21 mouse cellular contexts compared by ENCODE assay signal in the genomic region with DNA sequence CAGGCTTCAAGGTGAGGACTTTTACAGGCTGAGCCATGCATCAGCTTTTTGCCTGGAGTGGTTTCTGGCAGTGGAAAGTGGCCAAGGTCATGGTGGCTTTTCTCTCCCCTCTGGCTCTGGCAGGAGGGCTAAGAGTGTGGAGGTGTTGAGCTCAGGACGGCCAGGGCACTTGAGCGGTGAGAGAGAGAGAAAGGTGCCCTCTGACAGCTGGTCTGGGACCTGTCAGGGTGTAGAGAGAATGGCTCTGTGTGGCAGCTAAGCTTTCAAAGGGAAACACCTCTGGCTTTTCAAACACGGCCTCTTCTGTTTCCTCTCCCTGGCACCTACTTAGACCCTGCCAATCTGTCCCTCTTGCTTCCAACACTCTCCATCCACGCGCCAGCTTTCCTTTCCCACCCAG.
DNase-seq lines count a peak whose midpoint lies in the region; ATAC-seq and TF ChIP-seq lines count a peak whose summit lies in the region.
"Had no signal": no experiment of that assay in that cellular context is flagged by ENCODE, and none has a peak within 500 bp of the region (broad histone marks: within the 10 kb centered on the region; RNA-seq: fewer than 3 reads in every experiment).

No protein-coding gene starts in this region.

- H3K4me3 ChIP-seq in limb, embryonic 11.5 days (ENCODE audit: low read depth, low read length), result no peak overlapping the region
- no peak overlapping the region for H3K4me3 ChIP-seq in limb, embryonic 10.5 days
- no peak overlapping the region for H3K4me3 ChIP-seq in heart, embryonic 11.5 days (ENCODE audit: low read depth, low read length)
- H3K4me3 ChIP-seq in midbrain, postnatal 0 days (ENCODE audit: low read depth, low read length), result no peak overlapping the region
- H3K4me3 ChIP-seq: embryonic facial prominence, embryonic 13.5 days; hindbrain, embryonic 13.5 days; liver, embryonic 15.5 days; megakaryocyte, embryonic 14.5 days; midbrain, embryonic 15.5 days had no signal

- no peak for TF ChIP-seq CTCF in midbrain, postnatal 0 days (IDR thresholded peaks at IDR 0.05)

- H3K4me2 ChIP-seq in limb, embryonic 11.5 days (ENCODE audit: low read depth, severe bottlenecking), result no peak overlapping the region
- no peak overlapping the region for H3K4me2 ChIP-seq in heart, embryonic 11.5 days
- H3K4me2 ChIP-seq in midbrain, postnatal 0 days (ENCODE audit: low read depth, low read length, poor library complexity, severe bottlenecking), result no peak overlapping the region
- H3K4me2 ChIP-seq: embryonic facial prominence, embryonic 13.5 days; hindbrain, embryonic 13.5 days; liver, embryonic 15.5 days; midbrain, embryonic 15.5 days had no signal

- ATAC-seq in limb, embryonic 11.5 days (ENCODE audit: insufficient number of reproducible peaks, low FRiP score, low TSS enrichment, low read depth), result no peak
- ATAC-seq in heart, embryonic 11.5 days (replicated peaks; ENCODE audit: insufficient number of reproducible peaks, low FRiP score, low TSS enrichment), result peak; percentile 82
- ATAC-seq in midbrain, postnatal 0 days (ENCODE audit: low FRiP score), result no peak
- ATAC-seq: lung, postnatal 0 days; midbrain, embryonic 15.5 days had no signal

- intact Hi-C loops in heart, postnatal 14 days (cut with DNase I), result no loop called here

- DNase-seq in limb, embryonic 11.5 days (ENCODE audit: low spot score), result peak; percentile 23
- no peak for DNase-seq in limb, embryonic 10.5 days (ENCODE audit: low spot score)
- peak; percentile 38 to 65 for DNase-seq in heart, postnatal 14 days
- no peak for DNase-seq in frontal cortex, postnatal 36 days (ENCODE audit: low spot score in 2 of 2)
- DNase-seq in midbrain, postnatal 0 days (ENCODE audit: low spot score), result no peak
- no peak for DNase-seq in embryo, embryonic 11 days
- DNase-seq: B cell, adult 2 months; cerebellum, adult 2 months; gastrocnemius, postnatal 25 days; kidney, adult 9 months; kidney, postnatal 36 days; left cerebral cortex, postnatal 4 days; retina, postnatal 1 day; thymus, postnatal 4 days had no signal

- no peaks in the 10 kb centered on the region for H3K36me3 ChIP-seq in limb, embryonic 11.5 days (ENCODE audit: control insufficient read depth, insufficient read depth, low read length)
- no peaks in the 10 kb centered on the region for H3K36me3 ChIP-seq in limb, embryonic 10.5 days
- no peaks in the 10 kb centered on the region for H3K36me3 ChIP-seq in heart, embryonic 11.5 days (ENCODE audit: control insufficient read depth, insufficient read depth, low read length)
- H3K36me3 ChIP-seq in midbrain, postnatal 0 days (ENCODE audit: insufficient read depth, low read length), result no peaks in the 10 kb centered on the region
- H3K36me3 ChIP-seq: embryonic facial prominence, embryonic 13.5 days; hindbrain, embryonic 13.5 days; liver, embryonic 15.5 days; midbrain, embryonic 15.5 days had no signal

- no peaks in the 10 kb centered on the region for H3K27me3 ChIP-seq in limb, embryonic 11.5 days (ENCODE audit: control insufficient read depth, insufficient read depth, low read length)
- H3K27me3 ChIP-seq in limb, embryonic 10.5 days (ENCODE audit: low read depth, poor library complexity, severe bottlenecking), result no peaks in the 10 kb centered on the region
- H3K27me3 ChIP-seq in heart, embryonic 11.5 days (ENCODE audit: control insufficient read depth, insufficient read depth, low read length), result no peaks in the 10 kb centered on the region; the same call in 1 of the 2 replicates
- no peaks in the 10 kb centered on the region for H3K27me3 ChIP-seq in midbrain, postnatal 0 days (ENCODE audit: insufficient read depth, low read length)
- H3K27me3 ChIP-seq: embryonic facial prominence, embryonic 13.5 days; hindbrain, embryonic 13.5 days; liver, embryonic 15.5 days; midbrain, embryonic 15.5 days had no signal

- no peak overlapping the region for H3K9ac ChIP-seq in limb, embryonic 11.5 days (ENCODE audit: low read length)
- H3K9ac ChIP-seq in heart, embryonic 11.5 days (ENCODE audit: low read depth, low read length), result peak overlapping the region; percentile 12; the same call in 1 of the 2 replicates
- H3K9ac ChIP-seq in midbrain, postnatal 0 days (replicated peaks; ENCODE audit: low read length, poor library complexity, severe bottlenecking), result no peak overlapping the region
- H3K9ac ChIP-seq: embryonic facial prominence, embryonic 13.5 days; hindbrain, embryonic 13.5 days; liver, embryonic 15.5 days; midbrain, embryonic 15.5 days had no signal

- H3K4me1 ChIP-seq in limb, embryonic 11.5 days (ENCODE audit: control insufficient read depth, insufficient read depth, low read length), result no peaks in the 10 kb centered on the region
- H3K4me1 ChIP-seq in limb, embryonic 10.5 days, result 0 out of 2 replicates have a peak, but pooled peaks cover 6% of the 10 kb centered on the region
- peaks cover 5% of the 10 kb centered on the region; the same call in 1 of the 2 replicates for H3K4me1 ChIP-seq in heart, embryonic 11.5 days (ENCODE audit: control insufficient read depth, insufficient read depth, low read length)
- H3K4me1 ChIP-seq in midbrain, postnatal 0 days (ENCODE audit: insufficient read depth, low read length), result no peaks in the 10 kb centered on the region
- H3K4me1 ChIP-seq: embryonic facial prominence, embryonic 13.5 days; hindbrain, embryonic 13.5 days; liver, embryonic 15.5 days; megakaryocyte, embryonic 14.5 days; midbrain, embryonic 15.5 days had no signal

- no peaks in the 10 kb centered on the region for H3K9me3 ChIP-seq in limb, embryonic 11.5 days (ENCODE audit: control insufficient read depth, low read length)
- H3K9me3 ChIP-seq in limb, embryonic 10.5 days (replicated peaks), result no peaks in the 10 kb centered on the region
- H3K9me3 ChIP-seq in heart, embryonic 11.5 days (replicated peaks; ENCODE audit: control insufficient read depth, low read length), result no peaks in the 10 kb centered on the region
- no peaks in the 10 kb centered on the region for H3K9me3 ChIP-seq in midbrain, postnatal 0 days (ENCODE audit: low read length)
- H3K9me3 ChIP-seq: embryonic facial prominence, embryonic 13.5 days; hindbrain, embryonic 13.5 days; liver, embryonic 15.5 days; megakaryocyte, embryonic 14.5 days; midbrain, embryonic 15.5 days had no signal

- H3K27ac ChIP-seq in limb, embryonic 11.5 days (replicated peaks; ENCODE audit: low read depth, low read length), result no peak overlapping the region
- no peak overlapping the region for H3K27ac ChIP-seq in limb, embryonic 10.5 days
- peak overlapping the region; percentile 88 for H3K27ac ChIP-seq in heart, embryonic 11.5 days (ENCODE audit: low read depth, low read length)
- H3K27ac ChIP-seq in midbrain, postnatal 0 days (ENCODE audit: low read depth, low read length), result no peak overlapping the region
- H3K27ac ChIP-seq: embryonic facial prominence, embryonic 13.5 days; hindbrain, embryonic 13.5 days; liver, embryonic 15.5 days; midbrain, embryonic 15.5 days had no signal

- 42% methylated on average over 5 of the region's 5 CpGs for WGBS in limb, embryonic 11.5 days
- WGBS in limb, embryonic 10.5 days, result 45% methylated on average over 5 of the region's 5 CpGs
- WGBS in heart, embryonic 11.5 days (ENCODE audit: insufficient replicate concordance), result 34% methylated on average over 5 of the region's 5 CpGs
- 74% methylated on average over 5 of the region's 5 CpGs for WGBS in midbrain, postnatal 0 days

Comparison
In these comparisons a context has a peak if more than half of its experiments do, and no peak if none do; other contexts are left out.
1. DNase-seq: peak in limb, embryonic 11.5 days (single experiment) and heart, postnatal 14 days (2 of 2); none in limb, embryonic 10.5 days (single experiment), frontal cortex, postnatal 36 days (0 of 2), midbrain, postnatal 0 days (single experiment) and embryo, embryonic 11 days (single experiment).